Mouse (Mus musculus): ENCODE data around the gene Gm17622. TPM values are rescaled to one million over a fixed set of nuclear protein-coding genes. Genes with fewer than 3 reads are reported as not detected.

Gm17622 gene
- polyA plus RNA-seq, 1 experiment from 2014 or later, result not detected

DNA sequence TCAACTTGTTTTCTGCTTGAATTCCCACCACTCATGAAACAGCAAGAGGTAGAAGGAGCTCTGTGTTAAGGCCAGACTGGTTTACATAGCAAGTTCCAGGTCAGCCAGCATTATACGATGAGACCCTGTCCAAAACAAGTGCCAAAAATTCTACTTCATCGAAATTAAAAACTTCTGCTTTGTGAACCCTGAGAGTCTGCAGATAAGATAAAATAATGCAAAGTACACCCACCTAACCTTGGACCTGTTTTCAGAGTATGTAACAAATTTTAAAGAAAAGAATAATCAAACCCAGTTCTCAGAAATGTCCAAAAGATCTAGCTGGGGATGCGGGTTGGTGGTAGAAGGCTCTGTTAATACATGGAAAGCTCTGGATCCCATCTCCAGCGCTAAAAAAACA, 31.9 kb upstream of the Gm17622 start:
- no peak for ATAC-seq (ENCODE audit: insufficient number of reproducible peaks, insufficient read depth, low FRiP score, low read depth)
- no peak overlapping the region for H3K27ac ChIP-seq (ENCODE audit: low read length)
- WGBS, result 74% methylated on average over 4 of the region's 4 CpGs

DNA sequence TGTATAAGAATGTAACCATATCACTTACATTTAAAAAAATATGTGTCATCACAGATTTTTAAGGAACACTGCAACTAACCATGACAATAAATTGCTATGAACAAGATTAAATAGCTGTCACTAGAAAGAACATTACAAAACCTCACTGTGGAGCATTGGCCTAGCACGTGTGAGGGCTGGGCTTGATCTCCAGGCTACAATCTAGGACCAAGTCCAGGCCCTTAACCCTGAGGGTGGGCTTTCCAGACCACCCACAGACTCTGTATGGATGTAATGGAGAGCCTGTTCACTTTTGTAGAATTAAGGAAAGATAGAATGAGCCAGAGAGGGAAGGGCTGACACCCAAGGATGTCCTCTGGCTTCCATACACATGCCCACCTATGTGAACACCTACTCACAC, 27.9 kb upstream of the Gm17622 start:
- H3K9ac ChIP-seq (replicated peaks; ENCODE audit: low read depth, low read length), result no peak overlapping the region
- no peak overlapping the region for H3K27ac ChIP-seq (ENCODE audit: low read length)
- H3K27me3 ChIP-seq (ENCODE audit: control insufficient read depth, insufficient read depth, low read length), result no peaks in the 10 kb centered on the region
- WGBS, result 45% methylated on average over 1 of the region's 1 CpGs
- H3K4me3 ChIP-seq (ENCODE audit: low read depth, low read length), result no peak overlapping the region
- no peaks in the 10 kb centered on the region for H3K36me3 ChIP-seq (ENCODE audit: control insufficient read depth, insufficient read depth, low read length)
- H3K4me2 ChIP-seq (replicated peaks; ENCODE audit: low read depth, low read length), result no peak overlapping the region
- ATAC-seq (ENCODE audit: insufficient number of reproducible peaks, insufficient read depth, low FRiP score, low read depth), result no peak
- H3K4me1 ChIP-seq (ENCODE audit: control insufficient read depth, insufficient read depth, low read length), result 0 out of 2 replicates have a peak, but pooled peaks cover 3% of the 10 kb centered on the region
- no peaks in the 10 kb centered on the region for H3K9me3 ChIP-seq (ENCODE audit: control insufficient read depth, low read depth, low read length)

More for the DNA sequence above, 31.9 kb upstream of the Gm17622 start:
- H3K27me3 ChIP-seq (ENCODE audit: control insufficient read depth, insufficient read depth, low read length), result no peaks in the 10 kb centered on the region
- H3K9me3 ChIP-seq (ENCODE audit: control insufficient read depth, low read depth, low read length), result no peaks in the 10 kb centered on the region
- no peak overlapping the region for H3K4me3 ChIP-seq (ENCODE audit: low read depth, low read length)
- H3K36me3 ChIP-seq (ENCODE audit: control insufficient read depth, insufficient read depth, low read length), result no peaks in the 10 kb centered on the region
- no peak overlapping the region for H3K9ac ChIP-seq (replicated peaks; ENCODE audit: low read depth, low read length)
- no peak overlapping the region for H3K4me2 ChIP-seq (replicated peaks; ENCODE audit: low read depth, low read length)
- H3K4me1 ChIP-seq (ENCODE audit: control insufficient read depth, insufficient read depth, low read length), result 0 out of 2 replicates have a peak, but pooled peaks cover 3% of the 10 kb centered on the region

DNA sequence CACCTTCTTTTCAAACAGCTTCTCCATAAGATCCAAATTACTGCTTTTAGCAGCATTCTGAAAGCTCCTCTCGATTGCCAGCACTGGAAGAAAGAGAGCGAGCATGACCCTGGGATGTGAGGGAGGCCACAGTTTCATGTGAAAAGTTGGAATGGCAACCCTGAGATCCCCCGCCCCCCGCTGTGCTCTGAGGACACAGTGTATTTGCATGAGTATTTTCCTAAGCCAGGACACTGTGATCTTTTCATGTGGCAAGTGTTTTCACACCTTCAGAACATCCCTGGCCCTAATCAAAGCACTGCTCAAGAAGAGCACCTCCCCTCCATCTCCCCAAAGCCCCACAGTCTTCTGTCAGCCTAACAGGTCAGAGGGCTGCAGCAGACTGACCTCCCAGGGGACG, 25.2 kb upstream of the Gm17622 start:
- no peak overlapping the region for H3K4me3 ChIP-seq (ENCODE audit: low read depth, low read length)
- no peak overlapping the region for H3K4me2 ChIP-seq (replicated peaks; ENCODE audit: low read depth, low read length)
- ATAC-seq (ENCODE audit: insufficient number of reproducible peaks, insufficient read depth, low FRiP score, low read depth), result no peak
- 0 out of 2 replicates have a peak, but pooled peaks cover 3% of the 10 kb centered on the region for H3K4me1 ChIP-seq (ENCODE audit: control insufficient read depth, insufficient read depth, low read length)
- H3K9me3 ChIP-seq (ENCODE audit: control insufficient read depth, low read depth, low read length), result no peaks in the 10 kb centered on the region
- H3K27ac ChIP-seq (ENCODE audit: low read length), result no peak overlapping the region
- WGBS, result 52% methylated on average over 5 of the region's 5 CpGs
- no peak overlapping the region for H3K9ac ChIP-seq (replicated peaks; ENCODE audit: low read depth, low read length)
- H3K27me3 ChIP-seq (ENCODE audit: control insufficient read depth, insufficient read depth, low read length), result no peaks in the 10 kb centered on the region
- no peaks in the 10 kb centered on the region for H3K36me3 ChIP-seq (ENCODE audit: control insufficient read depth, insufficient read depth, low read length)

DNA sequence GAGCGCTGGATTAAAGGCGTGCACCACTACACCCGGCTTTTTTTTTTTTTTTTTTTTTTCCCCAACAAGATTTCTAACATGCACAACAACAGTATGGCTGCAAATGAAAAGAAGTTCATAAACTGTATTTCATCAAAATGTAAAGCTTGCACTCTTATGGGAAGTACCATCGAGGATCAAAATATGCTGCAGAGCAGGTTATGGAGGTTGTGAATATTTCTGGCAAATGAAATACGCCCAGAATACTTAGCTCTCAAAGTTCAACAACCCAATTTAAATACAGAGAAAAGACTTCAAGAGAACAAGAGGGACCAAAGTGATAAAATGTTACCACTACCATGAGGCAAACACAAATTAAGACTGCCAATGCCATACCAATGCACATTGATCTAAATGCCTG, 21.9 kb upstream of the Gm17622 start:
- Histone ChIP-seq H3K9ac (replicated peaks; ENCODE audit: low read depth, low read length) (no peak overlapping the region), H3K4me1 (ENCODE audit: control insufficient read depth, insufficient read depth, low read length) (no peaks in the 10 kb centered on the region), H3K27ac (ENCODE audit: low read length) (no peak overlapping the region), H3K9me3 (ENCODE audit: control insufficient read depth, low read depth, low read length) (no peaks in the 10 kb centered on the region), H3K27me3 (ENCODE audit: control insufficient read depth, insufficient read depth, low read length) (no peaks in the 10 kb centered on the region), H3K4me3 (ENCODE audit: low read depth, low read length) (no peak overlapping the region), H3K4me2 (replicated peaks; ENCODE audit: low read depth, low read length) (no peak overlapping the region), H3K36me3 (ENCODE audit: control insufficient read depth, insufficient read depth, low read length) (no peaks in the 10 kb centered on the region)
- no peak for ATAC-seq (ENCODE audit: insufficient number of reproducible peaks, insufficient read depth, low FRiP score, low read depth)
- whole genome bisulfite sequencing, result 84% methylated on average over 5 of the region's 5 CpGs

DNA sequence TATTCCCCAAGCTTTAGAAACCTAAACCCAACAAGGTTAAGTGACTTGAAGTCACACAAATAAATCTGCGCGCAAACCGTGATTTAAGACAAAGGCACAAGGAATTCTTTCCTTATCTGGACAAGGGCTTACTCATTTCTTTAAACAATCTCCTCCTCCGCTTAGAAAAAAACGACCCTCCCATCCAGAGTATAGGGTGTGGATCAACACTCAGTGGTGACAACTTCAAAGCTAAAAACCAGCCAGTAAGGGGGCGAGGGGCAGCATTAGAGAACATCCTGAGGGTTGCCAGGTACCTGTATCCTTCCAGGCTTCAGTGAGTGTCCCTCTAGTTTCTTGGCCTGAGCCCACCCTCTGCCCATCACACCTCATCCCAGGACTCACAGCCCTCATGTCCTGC, 20.0 kb upstream of the Gm17622 start:
- 47% methylated on average over 6 of the region's 6 CpGs for WGBS
- Histone ChIP-seq H3K9me3 (ENCODE audit: control insufficient read depth, low read depth, low read length) (no peaks in the 10 kb centered on the region), H3K27me3 (ENCODE audit: control insufficient read depth, insufficient read depth, low read length) (no peaks in the 10 kb centered on the region), H3K4me2 (replicated peaks; ENCODE audit: low read depth, low read length) (no peak overlapping the region), H3K9ac (replicated peaks; ENCODE audit: low read depth, low read length) (no peak overlapping the region), H3K36me3 (ENCODE audit: control insufficient read depth, insufficient read depth, low read length) (no peaks in the 10 kb centered on the region), H3K4me3 (ENCODE audit: low read depth, low read length) (no peak overlapping the region), H3K27ac (ENCODE audit: low read length) (no peak overlapping the region), H3K4me1 (ENCODE audit: control insufficient read depth, insufficient read depth, low read length) (no peaks in the 10 kb centered on the region)
- no peak for ATAC-seq (ENCODE audit: insufficient number of reproducible peaks, insufficient read depth, low FRiP score, low read depth)

DNA sequence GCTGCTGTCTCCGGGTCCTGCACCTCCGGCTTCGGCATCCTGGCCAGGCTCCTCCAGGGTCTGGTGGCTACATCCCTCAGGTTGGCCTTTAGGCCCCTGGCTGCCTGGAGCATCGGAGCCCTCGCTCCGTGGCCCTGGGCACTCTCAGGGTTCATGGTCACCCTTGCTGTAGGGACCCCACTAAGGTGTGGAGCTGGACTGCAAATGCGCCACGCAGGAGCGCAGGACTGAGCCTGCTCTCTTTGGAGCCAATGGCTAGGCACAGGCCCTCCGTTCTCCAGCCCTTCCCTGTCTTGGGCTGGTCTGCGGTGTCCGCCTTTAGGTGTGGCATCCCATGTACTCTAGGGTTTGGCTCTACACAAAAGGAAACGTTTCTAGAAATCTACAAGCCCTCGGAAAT, 19.6 kb upstream of the Gm17622 start, which contains the start of gene Ankdd1b:
Gene Ankdd1b, minus strand, starts transcription at position 242 of the 400 bp plus-strand sequence.
- no peaks in the 10 kb centered on the region for H3K9me3 ChIP-seq (ENCODE audit: control insufficient read depth, low read depth, low read length)
- no peaks in the 10 kb centered on the region for H3K4me1 ChIP-seq (ENCODE audit: control insufficient read depth, insufficient read depth, low read length)
- ATAC-seq (ENCODE audit: insufficient number of reproducible peaks, insufficient read depth, low FRiP score, low read depth), result no peak
- no peak within 1 kb of the TSS for H3K9ac ChIP-seq (replicated peaks; ENCODE audit: low read depth, low read length)
- H3K4me2 ChIP-seq (replicated peaks; ENCODE audit: low read depth, low read length), result no peak within 1 kb of the TSS
- WGBS, result 80% methylated on average over 14 of the region's 14 CpGs
- H3K27me3 ChIP-seq (ENCODE audit: control insufficient read depth, insufficient read depth, low read length), result no peaks in the 10 kb centered on the region
- H3K36me3 ChIP-seq (ENCODE audit: control insufficient read depth, insufficient read depth, low read length), result no peaks in the 10 kb centered on the region
- H3K27ac ChIP-seq (ENCODE audit: low read length), result 0 out of 2 replicates have a peak within 1 kb of the TSS, but pooled peaks have one; percentile 28
- no peak within 1 kb of the TSS for H3K4me3 ChIP-seq (ENCODE audit: low read depth, low read length)

DNA sequence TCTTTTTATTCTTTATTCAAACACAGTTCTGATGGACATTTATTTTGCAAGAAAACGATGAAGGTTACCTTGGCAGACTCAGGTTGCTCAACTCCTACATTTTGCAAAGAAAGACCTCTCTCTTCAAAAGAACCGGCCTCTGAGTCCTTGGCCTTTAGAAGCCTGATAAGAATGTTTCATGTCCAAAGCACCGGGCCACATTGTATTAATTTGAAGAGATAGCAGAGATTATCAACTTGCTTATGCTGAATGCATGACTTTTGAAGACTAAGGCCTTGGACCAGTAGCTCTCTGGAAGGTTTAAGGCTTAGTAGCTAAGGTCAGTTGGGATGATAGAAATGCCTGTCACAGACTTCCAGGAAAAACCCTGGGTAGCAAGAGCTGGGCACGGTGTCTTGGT, 13.3 kb upstream of the Gm17622 start:
- Histone ChIP-seq H3K27ac (ENCODE audit: low read length) (no peak overlapping the region), H3K4me2 (replicated peaks; ENCODE audit: low read depth, low read length) (no peak overlapping the region), H3K27me3 (ENCODE audit: control insufficient read depth, insufficient read depth, low read length) (no peaks in the 10 kb centered on the region), H3K4me1 (ENCODE audit: control insufficient read depth, insufficient read depth, low read length) (no peaks in the 10 kb centered on the region), H3K36me3 (ENCODE audit: control insufficient read depth, insufficient read depth, low read length) (no peaks in the 10 kb centered on the region), H3K4me3 (ENCODE audit: low read depth, low read length) (no peak overlapping the region), H3K9ac (replicated peaks; ENCODE audit: low read depth, low read length) (no peak overlapping the region), H3K9me3 (ENCODE audit: control insufficient read depth, low read depth, low read length) (no peaks in the 10 kb centered on the region)
- no peak for ATAC-seq (ENCODE audit: insufficient number of reproducible peaks, insufficient read depth, low FRiP score, low read depth)
- 83% methylated on average over 4 of the region's 4 CpGs for WGBS

DNA sequence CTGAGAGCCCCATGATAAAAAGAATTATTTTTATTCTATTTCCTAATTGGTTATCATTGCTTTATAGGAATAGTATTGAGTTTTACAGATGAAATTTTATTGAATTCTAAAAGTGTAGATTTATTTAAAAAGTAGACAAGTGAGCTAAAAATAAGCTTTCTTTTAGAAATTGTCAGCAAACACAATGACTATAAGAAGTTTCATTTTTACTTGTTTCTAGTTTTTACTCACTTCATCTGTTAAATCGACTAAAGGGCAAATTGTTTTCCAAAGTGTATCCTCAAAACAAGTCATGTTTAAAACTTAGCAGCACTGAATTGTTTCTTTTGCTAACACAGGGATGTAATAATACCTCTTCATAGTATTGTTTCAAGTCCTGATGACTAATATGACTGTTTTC, 11.5 kb upstream of the Gm17622 start:
- Histone ChIP-seq H3K36me3 (ENCODE audit: control insufficient read depth, insufficient read depth, low read length) (no peaks in the 10 kb centered on the region), H3K4me1 (ENCODE audit: control insufficient read depth, insufficient read depth, low read length) (no peaks in the 10 kb centered on the region), H3K27ac (ENCODE audit: low read length) (no peak overlapping the region), H3K9me3 (ENCODE audit: control insufficient read depth, low read depth, low read length) (no peaks in the 10 kb centered on the region), H3K27me3 (ENCODE audit: control insufficient read depth, insufficient read depth, low read length) (no peaks in the 10 kb centered on the region), H3K4me2 (replicated peaks; ENCODE audit: low read depth, low read length) (no peak overlapping the region), H3K4me3 (ENCODE audit: low read depth, low read length) (no peak overlapping the region), H3K9ac (replicated peaks; ENCODE audit: low read depth, low read length) (no peak overlapping the region)
- ATAC-seq (ENCODE audit: insufficient number of reproducible peaks, insufficient read depth, low FRiP score, low read depth), result no peak
- WGBS, result 94% methylated on average over 1 of the region's 1 CpGs

DNA sequence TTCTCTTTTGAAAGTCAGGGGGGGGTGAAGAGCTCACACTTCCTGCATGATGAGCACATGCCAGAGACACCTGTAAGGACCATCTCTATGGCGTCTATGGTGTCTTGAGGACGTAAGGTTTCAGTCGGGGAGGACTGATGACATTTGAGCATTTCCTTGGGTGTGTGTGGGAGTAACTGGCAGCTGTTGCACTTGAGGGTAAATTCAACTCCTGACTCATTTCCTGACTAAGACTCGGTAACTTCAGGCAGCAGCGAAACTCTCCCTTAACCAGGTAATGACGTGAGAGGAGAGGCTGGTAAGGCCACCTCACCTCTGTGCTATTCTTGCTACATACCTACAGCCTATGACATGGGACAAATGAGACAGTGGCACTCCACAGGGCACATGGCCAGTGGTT, 3.3 kb upstream of the Gm17622 start:
- no peak overlapping the region for H3K9ac ChIP-seq (replicated peaks; ENCODE audit: low read depth, low read length)
- H3K27ac ChIP-seq (ENCODE audit: low read length), result no peak overlapping the region
- no peak for ATAC-seq (ENCODE audit: insufficient number of reproducible peaks, insufficient read depth, low FRiP score, low read depth)
- H3K4me1 ChIP-seq (ENCODE audit: control insufficient read depth, insufficient read depth, low read length), result no peaks in the 10 kb centered on the region
- peaks cover 6% of the 10 kb centered on the region; the same call in 1 of the 2 replicates for H3K36me3 ChIP-seq (ENCODE audit: control insufficient read depth, insufficient read depth, low read length)
- no peak overlapping the region for H3K4me2 ChIP-seq (replicated peaks; ENCODE audit: low read depth, low read length)
- H3K9me3 ChIP-seq (ENCODE audit: control insufficient read depth, low read depth, low read length), result no peaks in the 10 kb centered on the region; the same call in 1 of the 2 replicates
- no peaks in the 10 kb centered on the region for H3K27me3 ChIP-seq (ENCODE audit: control insufficient read depth, insufficient read depth, low read length)
- WGBS, result 89% methylated on average over 6 of the region's 6 CpGs
- no peak overlapping the region for H3K4me3 ChIP-seq (ENCODE audit: low read depth, low read length)

Data from stomach, embryonic 14.5 days (tissue).